Mouse (Mus musculus) liver, adult 2 months (tissue): ENCODE results near the gene Washc2. TPM values are rescaled to one million over a fixed set of nuclear protein-coding genes. Genes with fewer than 3 reads are reported as not detected.
"Not testable (repeated sequence)": the region's sequence is repeated elsewhere in the genome, so short reads cannot be mapped to it uniquely, and the experiment has no call there.

ENCODE experiments used
- DNase-seq: peaks from one replicate; pipeline ENCODE4 v3.0.0-alpha.2; 2011; ENCODE audit warnings: low read depth, low spot score; ENCODE audit errors: extremely low read depth
- H3K27ac ChIP-seq: fragments of 200-500 bp; replicated peaks from 2 replicates; pipeline ENCODE4 v1.5.1; 2012; ENCODE audit warnings: low read depth, mild to moderate bottlenecking, control low read depth, inconsistent platforms, low read length; ENCODE audit not compliant: insufficient read depth
- H3K27me3 ChIP-seq: fragments of 200-500 bp; 2 replicates; pipeline ENCODE4 v1.6.1; 2012; ENCODE audit warnings: mild to moderate bottlenecking, moderate library complexity, low read length, inconsistent platforms; ENCODE audit not compliant: control insufficient read depth, insufficient read depth
- H3K36me3 ChIP-seq: fragments of 200-500 bp; 2 replicates; pipeline ENCODE4 v1.6.1; 2012; ENCODE audit warnings: low read length, inconsistent platforms; ENCODE audit not compliant: control insufficient read depth, insufficient read depth
- H3K4me1 ChIP-seq: fragments of 200-500 bp; 2 replicates; pipeline ENCODE4 v1.6.1; 2011; ENCODE audit warnings: low read length; ENCODE audit not compliant: control insufficient read depth, insufficient read depth
- H3K4me3 ChIP-seq: fragments of 200-500 bp; 2 replicates; pipeline ENCODE4 v1.5.1; 2011; ENCODE audit warnings: low read depth, mild to moderate bottlenecking, control low read depth, low read length, moderate library complexity; ENCODE audit not compliant: insufficient read depth
- H3K79me2 ChIP-seq: fragments of 200-500 bp; 2 replicates; pipeline ENCODE4 v1.6.1; 2012; ENCODE audit warnings: inconsistent platforms, mild to moderate bottlenecking, low read length, moderate library complexity; ENCODE audit not compliant: control insufficient read depth, insufficient read depth
- H3K9ac ChIP-seq: fragments of 200-500 bp; 2 replicates; pipeline ENCODE4 v1.6.1; 2012; ENCODE audit warnings: low read depth, mild to moderate bottlenecking, control low read depth, inconsistent platforms, low read length
- CTCF ChIP-seq: fragments of 200-500 bp; IDR thresholded peaks from 2 replicates; pipeline ENCODE4 v1.5.1; 2011; ENCODE audit warnings: low read depth, low read length, control low read depth
- POLR2A ChIP-seq: fragments of 200-500 bp; IDR thresholded peaks from 2 replicates; pipeline ENCODE4 v1.6.1; 2011; ENCODE audit warnings: low read length, control low read depth; ENCODE audit not compliant: insufficient read depth; ENCODE audit errors: extremely low read depth
- WGBS: fragments of 180-500 bp; shearing (Covaris S2); methylation state at CpG from one replicate; pipeline ENCODE4 v1.1.7; 2018; 5-methylcytosine and 5-hydroxymethylcytosine counted together
- polyA plus RNA-seq: library from polyadenylated mRNA; depleted of rRNA; stranded (reverse); fragments of >200 nt; gene quantifications from 2 replicates; pipeline ENCODE4 v1.2.3, GENCODE M21; 2012; rRNA removed
- total RNA-seq: library from RNA; depleted of rRNA; stranded (reverse); fragments of >200 nt; gene quantifications from 2 replicates; pipeline ENCODE4 v1.2.3, GENCODE M21; 2014; rRNA removed

Gene Washc2
- total RNA-seq (38.5 and 46.5 TPM in 2 replicates), polyA plus RNA-seq (29.6 and 32.7 TPM in 2 replicates)

DNA sequence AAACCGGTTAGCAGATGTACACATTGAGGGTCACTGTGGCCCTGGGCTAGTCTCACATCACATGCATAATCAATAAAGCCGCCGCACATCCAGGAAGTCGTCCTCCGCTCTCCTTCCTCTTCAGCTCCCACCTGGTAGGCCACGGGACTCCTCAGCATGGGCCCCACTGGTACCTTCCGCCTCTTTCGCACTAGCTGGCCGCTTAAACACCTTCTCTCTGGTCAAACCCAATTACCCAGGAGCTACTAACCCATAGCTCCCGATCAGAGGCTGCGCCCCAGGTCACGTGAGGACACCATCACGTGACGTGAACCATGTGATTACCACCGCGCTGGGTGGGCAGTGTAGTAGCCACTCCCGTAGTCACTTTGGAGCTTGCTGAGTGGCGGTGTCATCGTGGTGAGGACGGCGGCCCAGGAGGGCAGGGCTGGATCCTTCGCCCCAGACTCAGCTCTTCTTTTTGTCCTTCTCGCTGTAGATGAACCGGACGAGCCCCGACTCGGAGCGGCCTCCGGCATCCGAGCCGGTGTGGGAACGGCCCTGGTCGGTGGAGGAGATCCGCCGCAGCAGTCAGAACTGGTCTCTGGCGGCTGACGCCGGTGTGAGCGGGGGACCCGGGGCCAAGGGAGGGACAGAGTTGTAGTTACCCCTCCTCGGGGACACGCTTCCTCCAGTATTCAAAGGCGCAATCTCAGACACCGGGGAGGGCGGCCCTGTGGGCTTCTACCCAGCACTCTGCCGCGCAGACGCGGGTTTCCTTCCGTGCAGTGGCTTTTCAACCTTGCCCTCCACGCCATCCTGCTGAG lies at the start of gene Washc2:
TSS of gene Washc2 (plus strand) at position 310 of the 806 bp plus-strand sequence.
- TF ChIP-seq POLR2A, result peak; percentile 77
- no peak for TF ChIP-seq CTCF
- peak within 1 kb of the TSS; percentile 90 for H3K9ac ChIP-seq
- H3K4me1 ChIP-seq, result peaks cover 3% of the 10 kb centered on the region; the same call in 1 of the 2 replicates
- H3K79me2 ChIP-seq, result no peaks in the 10 kb centered on the region
- peak within 1 kb of the TSS; percentile 85 for H3K27ac ChIP-seq
- DNase-seq, result peak; percentile 88
- H3K27me3 ChIP-seq, result no peaks in the 10 kb centered on the region
- peaks cover 21% of the 10 kb centered on the region for H3K36me3 ChIP-seq
- peak within 1 kb of the TSS; percentile 90 for H3K4me3 ChIP-seq
- WGBS, result under 1% methylated on average over 51 of the region's 51 CpGs

- Histone ChIP-seq H3K27ac (no peak overlapping the region), H3K79me2 (no peaks in the 10 kb centered on the region; the same call in 1 of the 2 replicates), H3K4me1 (peaks cover 4% of the 10 kb centered on the region; the same call in 1 of the 2 replicates), H3K4me3 (no peak overlapping the region), H3K36me3 (no peaks in the 10 kb centered on the region), H3K27me3 (no peaks in the 10 kb centered on the region), H3K9ac (no peak overlapping the region)
- DNase-seq, result no peak
- TF ChIP-seq CTCF (no peak), POLR2A (no peak)
- 76% methylated on average over 1 of the region's 1 CpGs for WGBS
Measured at GRCm38 (mm10) chr6:116166383-116166782, 41.5 kb upstream of the Washc2 start.

DNA sequence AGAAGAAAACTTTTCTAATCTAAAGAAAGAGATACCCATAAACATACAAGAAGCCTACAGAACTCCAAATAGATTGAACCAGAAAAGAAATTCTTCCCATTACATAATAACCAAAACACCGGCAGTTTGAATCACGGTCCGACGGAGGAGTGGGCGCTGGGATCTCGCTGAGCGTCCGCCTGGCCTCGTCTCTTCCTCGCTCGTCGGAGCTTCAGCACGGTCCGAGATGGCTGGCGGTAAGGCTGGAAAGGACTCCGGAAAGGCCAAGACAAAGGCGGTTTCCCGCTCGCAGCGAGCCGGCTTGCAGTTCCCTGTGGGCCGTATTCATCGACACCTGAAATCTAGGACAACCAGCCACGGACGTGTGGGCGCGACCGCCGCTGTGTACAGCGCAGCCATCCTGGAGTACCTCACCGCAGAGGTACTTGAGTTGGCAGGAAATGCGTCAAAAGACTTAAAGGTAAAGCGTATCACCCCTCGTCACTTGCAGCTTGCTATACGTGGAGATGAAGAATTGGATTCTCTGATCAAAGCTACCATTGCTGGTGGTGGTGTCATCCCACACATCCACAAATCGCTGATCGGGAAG lies 34.2 kb upstream of the Washc2 start:
- H3K79me2 ChIP-seq, result peaks cover 10% of the 10 kb centered on the region
- not testable (repeated sequence) for DNase-seq, H3K4me1 ChIP-seq, H3K27ac ChIP-seq, H3K9ac ChIP-seq, H3K4me3 ChIP-seq, H3K36me3 ChIP-seq, H3K27me3 ChIP-seq
- WGBS, result 93% methylated on average over 37 of the region's 37 CpGs

DNA sequence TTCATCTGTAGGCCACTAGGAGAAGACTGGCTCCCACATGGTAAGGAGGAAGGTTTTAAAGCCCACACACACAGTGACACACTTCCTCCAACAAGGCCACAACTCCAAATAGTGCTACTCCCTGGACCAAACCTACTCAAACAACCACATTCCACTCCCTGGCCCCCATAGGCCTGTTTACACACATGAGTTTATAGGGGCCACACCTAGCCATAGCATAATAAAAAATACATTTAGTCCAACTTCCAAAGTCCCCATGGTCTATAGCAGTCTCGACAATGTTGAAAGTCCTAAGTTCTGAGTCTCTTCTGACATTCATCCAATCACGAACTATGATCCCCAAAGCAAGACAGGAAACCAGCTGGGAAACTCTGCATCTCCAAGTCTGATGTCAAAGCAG lies 29.5 kb upstream of the Washc2 start:
- WGBS, result 94% methylated on average over 2 of the region's 2 CpGs
- no peak overlapping the region for H3K27ac ChIP-seq
- H3K9ac ChIP-seq, result no peak overlapping the region
- DNase-seq, result no peak
- no peak overlapping the region for H3K4me3 ChIP-seq
- H3K4me1 ChIP-seq, result peaks cover 15% of the 10 kb centered on the region
- peaks cover 7% of the 10 kb centered on the region; the same call in 1 of the 2 replicates for H3K36me3 ChIP-seq
- no peaks in the 10 kb centered on the region for H3K27me3 ChIP-seq
- TF ChIP-seq CTCF, result no peak
- TF ChIP-seq POLR2A, result no peak
- peaks cover 25% of the 10 kb centered on the region for H3K79me2 ChIP-seq

DNA sequence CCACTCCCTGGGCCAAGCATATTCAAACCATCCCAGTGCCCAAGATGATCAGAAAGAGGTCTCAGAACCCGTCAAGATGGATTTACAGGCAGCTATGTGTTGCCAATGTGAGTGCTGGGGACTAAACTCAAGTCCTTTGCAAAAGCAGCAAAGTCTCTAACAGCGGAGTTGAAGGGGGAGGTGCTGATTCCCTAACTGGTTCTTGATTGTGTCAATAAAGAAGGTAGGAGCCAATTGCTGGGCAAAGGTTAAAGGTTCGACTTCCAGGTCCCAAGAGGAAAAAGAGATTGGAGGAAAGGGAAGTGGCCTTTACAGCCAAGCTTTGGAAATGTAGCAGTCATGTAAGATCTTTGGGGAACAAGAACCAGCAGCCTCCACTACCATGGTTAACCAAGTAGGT lies 27.1 kb upstream of the Washc2 start:
- peaks cover 15% of the 10 kb centered on the region for H3K4me1 ChIP-seq
- WGBS, result 19% methylated on average over 3 of the region's 3 CpGs
- H3K27ac ChIP-seq, result peak overlapping the region; percentile 71
- H3K36me3 ChIP-seq, result peaks cover 10% of the 10 kb centered on the region; the same call in 1 of the 2 replicates
- no peak for TF ChIP-seq POLR2A
- TF ChIP-seq CTCF, result no peak
- 0 out of 2 replicates have a peak overlapping the region, but pooled peaks have one; percentile 30 for H3K9ac ChIP-seq
- H3K4me3 ChIP-seq, result no peak overlapping the region
- peaks cover 28% of the 10 kb centered on the region for H3K79me2 ChIP-seq
- H3K27me3 ChIP-seq, result no peaks in the 10 kb centered on the region
- DNase-seq, result peak; percentile 97
